ENCODE assay signal across 8 mouse cellular contexts in the genomic region with DNA sequence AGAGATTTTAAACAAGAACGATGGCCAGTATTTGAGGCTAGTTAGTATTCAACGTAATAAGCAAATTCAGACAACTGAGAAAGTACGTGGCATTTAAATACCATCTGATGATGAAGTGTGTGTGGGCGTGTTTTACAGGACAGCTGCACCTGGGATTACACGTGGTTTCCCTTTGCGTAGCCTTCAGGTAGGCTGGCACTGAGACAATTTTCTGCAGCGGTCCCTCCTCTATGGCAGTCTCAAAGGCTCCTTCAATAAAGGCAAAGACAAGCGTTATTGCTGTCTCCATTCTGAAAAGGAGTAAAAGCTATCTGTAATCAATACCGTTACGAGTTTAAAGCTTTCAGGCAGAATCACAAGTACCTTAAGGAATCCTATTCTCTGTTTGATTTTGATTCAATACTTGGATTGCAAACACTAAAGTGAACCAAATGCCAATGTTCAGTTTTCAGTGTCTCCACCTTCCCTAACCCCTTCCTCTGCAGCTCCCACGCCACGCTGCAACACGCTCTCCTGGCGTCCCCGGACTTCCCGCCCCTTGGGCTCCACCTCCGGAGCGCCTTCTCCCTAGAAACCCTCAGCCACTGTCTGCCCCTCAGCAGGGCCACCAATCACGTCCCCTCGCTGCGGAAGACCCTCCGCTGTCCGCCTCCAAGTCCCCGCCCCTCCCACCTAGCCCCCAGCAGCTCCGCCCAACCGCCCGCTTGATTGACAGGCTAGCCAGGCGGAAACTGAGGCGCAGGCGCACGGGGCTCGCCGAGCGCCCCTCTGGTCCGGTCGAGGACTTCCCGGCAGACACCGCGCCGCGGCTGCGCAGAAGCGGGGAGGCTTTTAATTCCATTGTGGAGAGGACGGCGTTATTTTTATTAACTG. TPM values are rescaled to one million over a fixed set of nuclear protein-coding genes. Genes with fewer than 3 reads are reported as not detected.
A peak's percentile ranks its signal among the peaks of the same experiment; 100 is the strongest.
DNase-seq lines count a peak whose midpoint lies in the region; ATAC-seq and TF ChIP-seq lines count a peak whose summit lies in the region.

A gene (plus strand): TSS at position 756 of the 873 bp plus-strand sequence.

- peak within 1 kb of the TSS; percentile 95 for H3K9ac ChIP-seq in forebrain, embryonic 12.5 days
- H3K9ac ChIP-seq in heart, postnatal 0 days (replicated peaks; ENCODE audit: low read depth, low read length): peak within 1 kb of the TSS; percentile 97
- peak within 1 kb of the TSS; percentile 94 for H3K9ac ChIP-seq in liver, embryonic 16.5 days (ENCODE audit: low read depth, low read length)
- H3K9ac ChIP-seq in neural tube, embryonic 13.5 days: peak within 1 kb of the TSS; percentile 96

- peak within 1 kb of the TSS; percentile 92 for H3K4me2 ChIP-seq in forebrain, embryonic 12.5 days
- H3K4me2 ChIP-seq in heart, postnatal 0 days (ENCODE audit: low read depth, low read length): peak within 1 kb of the TSS; percentile 89
- H3K4me2 ChIP-seq in liver, embryonic 16.5 days (ENCODE audit: low read depth, low read length): peak within 1 kb of the TSS; percentile 74
- H3K4me2 ChIP-seq in neural tube, embryonic 13.5 days: peak within 1 kb of the TSS; percentile 73

- ATAC-seq in forebrain, embryonic 12.5 days (ENCODE audit: low FRiP score): peak; percentile 98
- ATAC-seq in heart, postnatal 0 days (ENCODE audit: insufficient read depth, low read depth): peak; percentile 97
- peak; percentile 95 for ATAC-seq in liver, embryonic 16.5 days (ENCODE audit: low read depth)
- peak; percentile 99 for ATAC-seq in neural tube, embryonic 13.5 days (ENCODE audit: low read depth)

- WGBS in forebrain, embryonic 12.5 days: 3% methylated on average over 45 of the region's 45 CpGs
- 2% methylated on average over 45 of the region's 45 CpGs for WGBS in heart, postnatal 0 days
- WGBS in liver, embryonic 16.5 days (ENCODE audit: insufficient replicate concordance): 1% methylated on average over 45 of the region's 45 CpGs
- 2% methylated on average over 45 of the region's 45 CpGs for WGBS in neural tube, embryonic 13.5 days

- peak within 1 kb of the TSS; percentile 88 for H3K27ac ChIP-seq in forebrain, embryonic 12.5 days
- peak within 1 kb of the TSS; percentile 93 for H3K27ac ChIP-seq in heart, postnatal 0 days (ENCODE audit: low read depth)
- peak within 1 kb of the TSS; percentile 81 for H3K27ac ChIP-seq in liver, embryonic 16.5 days (ENCODE audit: low read length)
- H3K27ac ChIP-seq in neural tube, embryonic 13.5 days (replicated peaks): peak within 1 kb of the TSS; percentile 97
- H3K27ac ChIP-seq in testis, adult 2 months (ENCODE audit: control insufficient read depth, insufficient read depth, low read depth, low read length): peak within 1 kb of the TSS; percentile 76

- H3K4me1 ChIP-seq in E14TG2a.4 (replicated peaks; ENCODE audit: low read depth, low read length): peaks cover 52% of the 10 kb centered on the region
- H3K4me1 ChIP-seq in forebrain, embryonic 12.5 days: peaks cover 29% of the 10 kb centered on the region
- peaks cover 33% of the 10 kb centered on the region for H3K4me1 ChIP-seq in heart, postnatal 0 days (ENCODE audit: control insufficient read depth, insufficient read depth)
- H3K4me1 ChIP-seq in liver, embryonic 16.5 days (ENCODE audit: control insufficient read depth, low read depth, low read length): peaks cover 20% of the 10 kb centered on the region
- H3K4me1 ChIP-seq in neural tube, embryonic 13.5 days (replicated peaks): peaks cover 38% of the 10 kb centered on the region
- H3K4me1 ChIP-seq in testis, adult 2 months (ENCODE audit: control insufficient read depth, insufficient read depth, low read length): peaks cover 8% of the 10 kb centered on the region

- DNase-seq in c-Kit-positive CD71-positive TER-119-positive erythroid progenitor cells, embryonic 14.5 days (ENCODE audit: low spot score): peak; percentile 83
- DNase-seq in heart, postnatal 0 days (ENCODE audit: low spot score): peak; percentile 97
- peak; percentile 98 for DNase-seq in kidney, postnatal 4 days

- no peaks in the 10 kb centered on the region for H3K9me3 ChIP-seq in E14TG2a.4 (ENCODE audit: low read length)
- H3K9me3 ChIP-seq in forebrain, embryonic 12.5 days: no peaks in the 10 kb centered on the region
- H3K9me3 ChIP-seq in heart, postnatal 0 days (replicated peaks; ENCODE audit: control insufficient read depth, low read length): no peaks in the 10 kb centered on the region
- no peaks in the 10 kb centered on the region for H3K9me3 ChIP-seq in liver, embryonic 16.5 days (replicated peaks; ENCODE audit: control insufficient read depth, low read length)
- H3K9me3 ChIP-seq in neural tube, embryonic 13.5 days: no peaks in the 10 kb centered on the region

- peak; percentile 78 for TF ChIP-seq POLR2A in testis, adult 2 months (IDR thresholded peaks at IDR 0.05; ENCODE audit: control insufficient read depth, low read depth, low read length)

- H3K4me3 ChIP-seq in E14TG2a.4 (replicated peaks; ENCODE audit: low read length): peak within 1 kb of the TSS; percentile 88
- peak within 1 kb of the TSS; percentile 94 for H3K4me3 ChIP-seq in forebrain, embryonic 12.5 days (replicated peaks)
- peak within 1 kb of the TSS; percentile 78 for H3K4me3 ChIP-seq in heart, postnatal 0 days (ENCODE audit: low read depth, low read length)
- peak within 1 kb of the TSS; percentile 89 for H3K4me3 ChIP-seq in liver, embryonic 16.5 days (ENCODE audit: low read depth, low read length)
- H3K4me3 ChIP-seq in neural tube, embryonic 13.5 days: peak within 1 kb of the TSS; percentile 88
- H3K4me3 ChIP-seq in testis, adult 2 months (ENCODE audit: control insufficient read depth, low read depth, low read length): peak within 1 kb of the TSS; percentile 94

- H3K36me3 ChIP-seq in E14TG2a.4 (ENCODE audit: insufficient read depth, low read length): peaks cover 64% of the 10 kb centered on the region
- H3K36me3 ChIP-seq in forebrain, embryonic 12.5 days (replicated peaks): peaks cover 26% of the 10 kb centered on the region
- peaks cover 13% of the 10 kb centered on the region for H3K36me3 ChIP-seq in heart, postnatal 0 days (replicated peaks; ENCODE audit: control insufficient read depth, insufficient read depth, low read length)
- no peaks in the 10 kb centered on the region for H3K36me3 ChIP-seq in liver, embryonic 16.5 days (ENCODE audit: control insufficient read depth, insufficient read depth)
- H3K36me3 ChIP-seq in neural tube, embryonic 13.5 days: peaks cover 23% of the 10 kb centered on the region
- no peaks in the 10 kb centered on the region; the same call in 1 of the 2 replicates for H3K36me3 ChIP-seq in testis, adult 2 months (ENCODE audit: control insufficient read depth, insufficient read depth, low read length)

- no peaks in the 10 kb centered on the region for H3K27me3 ChIP-seq in E14TG2a.4 (ENCODE audit: insufficient read depth, low read length)
- H3K27me3 ChIP-seq in forebrain, embryonic 12.5 days: no peaks in the 10 kb centered on the region
- H3K27me3 ChIP-seq in heart, postnatal 0 days (ENCODE audit: control insufficient read depth, insufficient read depth, low read length): no peaks in the 10 kb centered on the region
- H3K27me3 ChIP-seq in liver, embryonic 16.5 days (ENCODE audit: control insufficient read depth, insufficient read depth, low read depth, low read length): no peaks in the 10 kb centered on the region
- H3K27me3 ChIP-seq in neural tube, embryonic 13.5 days: no peaks in the 10 kb centered on the region
- H3K27me3 ChIP-seq in testis, adult 2 months (ENCODE audit: control insufficient read depth, insufficient read depth, low read length): no peaks in the 10 kb centered on the region

- no peak for TF ChIP-seq CTCF in E14TG2a.4 (conservative IDR thresholded peaks at IDR 0.05; ENCODE audit: low read length)
- TF ChIP-seq CTCF in heart, postnatal 0 days (IDR thresholded peaks at IDR 0.05; ENCODE audit: low read depth): peak; percentile 9; the same call in 1 of the 2 replicates
- no peak for TF ChIP-seq CTCF in testis, adult 2 months (IDR thresholded peaks at IDR 0.05; ENCODE audit: control insufficient read depth, insufficient read depth, insufficient replicate concordance, low read depth, low read length)

- TF ChIP-seq EP300 in heart, postnatal 0 days (IDR thresholded peaks at IDR 0.05; ENCODE audit: low read depth): no peak

RNA-seq across cellular contexts. Expression of the gene that starts here (rescaled TPM):
- 33.5 and 34.9 TPM in 2 replicates for polyA plus RNA-seq in forebrain, embryonic 12.5 days (2016; fragmentation: Nextera tagmentation; extraction: Ambion mirVana)
- total RNA-seq in heart, postnatal 0 days (2014; rRNA removed; ENCODE audit: low replicate concordance): 13.7 and 16.2 TPM in 2 replicates
- polyA plus RNA-seq in heart, postnatal 0 days (2015; fragmentation: Nextera tagmentation; extraction: Ambion mirVana): 7.4 and 8.3 TPM in 2 replicates
- 6.4 TPM in 2 replicates for polyA plus RNA-seq in liver, embryonic 16.5 days (2015; fragmentation: Nextera tagmentation; extraction: Ambion mirVana)
- 26.3 and 27.2 TPM in 2 replicates for polyA plus RNA-seq in neural tube, embryonic 13.5 days (2015; fragmentation: Nextera tagmentation; extraction: Ambion mirVana)
- polyA plus RNA-seq in testis, adult 2 months (2012; rRNA removed): 2.0 and 2.3 TPM in 2 replicates

Comparison
In these comparisons a context has a peak if more than half of its experiments do, and no peak if none do; other contexts are left out.
1. Peak in every context shown above with its lines: DNase-seq, ATAC-seq, H3K4me3 ChIP-seq and H3K27ac ChIP-seq.